Mouse (Mus musculus) left cerebral cortex, postnatal 14 days (tissue): ENCODE data around the gene Haus5. TPM values are rescaled to one million over a fixed set of nuclear protein-coding genes. Genes with fewer than 3 reads are reported as not detected.

Experiments used
- DNase-seq, 2 experiments: peaks; one replicate each; pipeline ENCODE4 v3.0.0; 2021 to 2022; ENCODE audit warnings: low spot score in 2 of 2, mixed read lengths in 1 of 2
- intact Hi-C: fragments of 180-260 bp; cut with DNase I; formaldehyde crosslinking; loops from one replicate; pipeline ENCODE4 v1.15.1; 2025
- total RNA-seq, 2 experiments: library from RNA; stranded (reverse); gene quantifications; 2 replicates each; pipeline ENCODE4 v1.2.3; 2021

Gene Haus5
- total RNA-seq, 2 experiments from 2014 or later, result 5.9 to 6.5 TPM

- intact Hi-C loops, result no loop called here
These were observed 30.9 kb downstream of the Haus5 start for GRCm38 (mm10) chr7:30633762-30634412.

GRCm38 (mm10) chr7:30629013-30629412, 35.8 kb downstream of the Haus5 start:
- DNase-seq, result no peak
- intact Hi-C loops, result no loop called here

More at GRCm38 (mm10) chr7:30633762-30634412, 30.9 kb downstream of the Haus5 start:
- no peak for DNase-seq

DNA sequence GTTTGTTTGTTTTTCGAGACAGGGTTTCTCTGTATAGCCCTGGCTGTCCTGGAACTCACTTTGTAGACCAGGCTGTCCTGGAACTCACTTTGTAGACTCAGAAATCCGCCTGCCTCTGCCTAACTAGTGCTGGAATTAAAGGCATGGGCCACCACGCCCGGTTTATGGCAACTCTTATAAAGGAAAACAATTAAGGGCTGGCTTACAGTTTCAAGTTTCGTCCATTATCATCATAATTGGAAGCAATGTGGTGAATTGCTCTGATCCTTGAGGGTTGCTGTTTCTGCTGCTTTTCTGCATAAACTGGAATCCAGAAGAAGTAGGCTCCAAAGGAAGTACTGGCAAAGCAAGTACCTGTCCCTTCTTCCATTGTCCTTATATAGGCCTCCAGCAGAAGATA, 38.1 kb downstream of the Haus5 start:
- intact Hi-C loops, result no loop called here

DNA sequence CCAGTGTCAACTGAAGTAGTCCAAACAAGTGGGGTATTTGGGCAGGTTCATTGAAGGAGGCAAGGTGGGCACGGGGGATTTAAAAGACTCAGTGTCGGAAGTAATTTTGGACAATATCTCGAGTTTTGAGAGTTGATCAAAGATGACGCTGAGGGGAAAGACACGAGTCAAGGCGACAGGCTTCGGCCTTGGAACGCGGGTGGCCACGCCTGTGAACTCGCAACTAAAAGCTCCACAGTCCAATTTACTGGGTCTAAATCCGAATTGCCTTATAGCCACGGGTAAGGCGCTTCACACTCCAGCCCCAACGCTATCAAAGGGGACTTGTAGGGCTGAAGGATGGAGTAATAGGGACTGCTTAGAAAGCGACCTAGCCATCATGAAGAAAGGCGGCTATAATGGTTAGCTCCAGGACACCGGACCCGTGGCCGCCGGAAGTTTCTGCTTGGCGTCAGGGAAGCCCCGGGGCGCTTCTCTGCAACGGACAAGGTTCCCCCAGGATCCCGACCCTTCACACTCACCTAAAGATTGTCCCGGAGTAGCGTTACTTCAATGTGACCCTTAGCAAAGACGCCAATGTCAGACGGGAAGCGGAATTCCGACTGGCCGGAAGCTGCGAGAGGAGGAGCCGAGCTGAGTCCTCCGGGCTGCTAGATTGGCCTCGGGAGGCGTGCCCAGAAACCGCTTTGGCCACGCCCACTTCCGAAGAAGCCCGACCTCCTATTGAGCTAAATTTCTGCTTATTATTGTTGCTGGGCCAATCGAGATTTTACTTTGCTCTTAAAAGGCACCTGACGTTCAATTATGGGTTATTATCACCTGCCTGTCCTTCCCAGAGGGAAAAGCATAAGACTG, 39.0 kb downstream of the Haus5 start, which contains the start of gene Cox6b1:
Gene Cox6b1 (minus strand): TSS at position 622 of the 855 bp plus-strand sequence.
- intact Hi-C loops, result no loop called here

More for the DNA sequence above, 38.1 kb downstream of the Haus5 start:
- no peak for DNase-seq

GRCm38 (mm10) chr7:30619202-30619601, 45.6 kb downstream of the Haus5 start:
- intact Hi-C loops, result loop anchor here (10.0 kb wide), 1 partner anchor 236 kb away; the partner anchor contains the start of gene Ffar3
- peak in 1 of 2 experiments; percentile 30 for DNase-seq

More for the DNA sequence above, 39.0 kb downstream of the Haus5 start, which contains the start of gene Cox6b1:
- peak; percentile 85 to 86 for DNase-seq

- intact Hi-C loops, result loop anchor here (10.0 kb wide), 1 partner anchor 236 kb away; the partner anchor contains the start of gene Ffar3
- DNase-seq, result no peak
These were observed 46.1 kb downstream of the Haus5 start for GRCm38 (mm10) chr7:30618658-30619057.

DNA sequence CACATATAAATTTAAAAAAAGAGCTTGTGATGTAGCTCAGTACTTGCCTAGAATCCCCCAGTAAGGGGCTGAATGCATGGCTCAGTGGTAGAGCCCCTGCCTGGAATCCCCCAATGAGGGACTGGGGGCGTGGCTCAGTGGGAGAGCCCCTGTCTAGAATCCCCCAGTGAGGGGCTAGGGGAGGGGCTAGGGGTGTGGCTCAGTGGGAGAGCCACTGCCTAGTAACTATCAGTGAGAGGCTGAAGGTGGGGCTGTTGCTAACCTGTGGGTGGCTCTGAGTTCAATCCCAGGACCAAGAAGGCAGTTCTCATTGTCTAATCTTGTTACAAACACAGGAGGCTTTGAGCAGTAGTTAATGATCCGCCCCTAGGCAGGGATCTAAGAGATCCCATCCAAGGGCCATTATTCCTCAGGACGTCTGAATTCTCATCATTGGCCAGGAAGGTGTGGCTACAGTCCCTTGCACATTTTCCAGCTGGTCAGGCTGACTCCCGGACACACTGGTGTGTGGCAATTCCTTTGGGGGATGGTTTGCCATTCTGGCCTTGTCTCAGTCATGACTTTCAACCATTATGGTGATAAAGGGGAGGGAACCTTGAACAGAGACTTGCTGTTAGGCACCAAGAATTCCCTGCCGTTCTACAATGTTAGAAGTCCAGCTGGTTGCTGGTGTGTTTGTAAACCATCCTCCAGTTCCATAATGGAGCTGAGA, 49.6 kb downstream of the Haus5 start:
- intact Hi-C loops, result loop anchor here (10.0 kb wide), 1 partner anchor 240 kb away; the partner anchor contains the start of gene Ffar3
- DNase-seq, result no peak

- intact Hi-C loops, result loop anchor here (10.0 kb wide), 1 partner anchor 240 kb away; the partner anchor contains the start of gene Ffar3
- no peak for DNase-seq
These were observed 50.3 kb downstream of the Haus5 start for GRCm38 (mm10) chr7:30614454-30614853.

- peak; percentile 44 to 63 for DNase-seq
- intact Hi-C loops, result loop anchor here (2.0 to 10.0 kb wide), 2 partner anchors 25 to 241 kb away; partner anchors contain the start of genes Ffar3 and Kmt2b
These were observed 51.2 kb downstream of the Haus5 start for GRCm38 (mm10) chr7:30613529-30614112.

- intact Hi-C loops, result loop anchor here (2.0 to 10.0 kb wide), 2 partner anchors 24 to 242 kb away; partner anchors contain the start of genes Ffar3 and Kmt2b
- DNase-seq, result no peak
These were observed 52.0 kb downstream of the Haus5 start, which contains the start of gene Upk1a for GRCm38 (mm10) chr7:30612654-30613402. Gene Upk1a (minus strand): TSS chr7:30612847.

DNA sequence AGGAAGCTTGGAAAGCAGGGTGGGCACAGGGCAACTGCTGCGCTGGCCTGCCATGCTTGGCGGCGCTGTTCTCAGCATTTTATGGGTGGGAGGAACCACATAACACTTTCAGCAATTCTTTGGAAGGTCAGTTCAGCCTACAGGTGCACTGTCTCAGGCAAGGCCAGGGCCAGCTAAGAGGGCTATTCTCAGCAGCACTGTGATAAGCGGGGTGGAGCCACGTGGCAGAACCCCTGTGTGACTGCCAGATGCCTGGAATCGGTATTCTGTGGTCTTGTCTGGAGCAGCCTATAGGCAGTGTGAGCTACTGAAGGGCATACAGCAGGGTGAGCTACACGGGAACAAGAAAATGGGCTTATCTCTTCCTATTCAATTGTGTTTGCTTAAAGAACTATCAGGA, 54.8 kb downstream of the Haus5 start:
- intact Hi-C loops, result loop anchor here (10.0 kb wide), 1 partner anchor 245 kb away; the partner anchor contains the start of gene Ffar3
- no peak for DNase-seq

- intact Hi-C loops, result no loop called here
- DNase-seq, result no peak
These were observed 56.3 kb downstream of the Haus5 start for GRCm38 (mm10) chr7:30608476-30608875.

DNA sequence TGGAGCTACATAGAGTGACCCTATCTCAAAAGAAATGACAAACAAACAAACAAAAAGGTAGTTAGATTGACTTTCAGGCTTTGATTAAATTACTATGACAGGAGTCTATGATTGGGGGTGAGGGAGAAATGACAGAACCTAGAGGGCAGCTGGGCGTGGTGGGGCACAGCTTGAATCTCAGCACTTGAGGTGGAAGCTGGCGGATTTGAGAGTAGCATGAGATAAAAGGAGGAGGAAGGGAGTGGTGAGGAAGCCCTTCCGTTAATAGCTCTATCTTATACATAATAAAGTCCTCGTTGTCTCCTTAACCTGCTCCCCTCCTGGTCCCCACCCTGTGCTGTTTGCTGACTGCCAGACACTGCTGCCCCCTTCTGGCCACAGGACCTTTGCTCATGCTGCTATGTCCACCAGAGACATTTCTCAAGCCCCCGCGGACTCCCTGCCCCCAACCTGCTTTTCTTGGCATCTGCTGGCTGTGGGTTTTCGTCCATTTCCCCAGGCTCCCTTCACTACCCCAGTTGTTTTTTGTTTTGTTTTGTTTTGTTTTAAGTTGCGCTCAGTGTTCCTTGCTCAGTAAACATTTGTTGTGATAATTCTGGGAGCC, 57.0 kb downstream of the Haus5 start:
- peak; percentile 43 to 52 for DNase-seq
- intact Hi-C loops, result no loop called here

DNA sequence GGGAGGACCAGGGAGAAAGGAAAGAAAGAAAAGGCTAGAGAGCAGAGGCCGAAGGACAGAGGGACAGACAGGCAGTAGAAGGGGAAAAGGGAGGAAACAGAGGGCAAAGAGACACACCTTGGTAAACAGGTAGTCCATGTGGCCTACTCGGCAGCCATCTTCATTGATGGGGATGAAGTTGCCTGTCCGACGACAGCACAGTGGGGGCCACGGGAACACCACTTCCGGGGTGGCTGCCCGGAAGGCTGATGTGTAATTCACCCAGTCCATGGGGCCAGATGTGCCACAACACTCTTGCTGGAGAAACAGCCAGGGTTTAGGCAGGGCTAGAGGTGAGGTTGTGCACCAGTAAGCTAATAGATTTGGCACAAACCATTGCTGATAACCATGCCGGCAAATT, 59.9 kb downstream of the Haus5 start:
- DNase-seq, result no peak
- intact Hi-C loops, result no loop called here

GRCm38 (mm10) chr7:30604424-30604823, 60.4 kb downstream of the Haus5 start:
- DNase-seq, result no peak
- intact Hi-C loops, result no loop called here
